Mouse (Mus musculus): ENCODE results near the gene Mapk8ip2. TPM values are rescaled to one million over a fixed set of nuclear protein-coding genes. Genes with fewer than 3 reads are reported as not detected.

Mapk8ip2 gene
- total RNA-seq (2014; rRNA removed) (100 and 110 TPM in 2 replicates), polyA plus RNA-seq (2015; fragmentation: Nextera tagmentation; extraction: Ambion mirVana) (68.0 and 68.8 TPM in 2 replicates)

GRCm38 (mm10) chr15:89453865-89454478, at the start of gene Mapk8ip2:
TSS of gene Mapk8ip2 (plus strand) at chr15:89453913.
- H3K27me3 ChIP-seq (ENCODE audit: insufficient read depth, low read length), result no peaks in the 10 kb centered on the region
- peaks cover 27% of the 10 kb centered on the region for H3K36me3 ChIP-seq (ENCODE audit: insufficient read depth, low read length)
- DNase-seq (ENCODE audit: low spot score), result peak; percentile 59
- H3K4me3 ChIP-seq (ENCODE audit: low read depth, low read length), result peak within 1 kb of the TSS; percentile 76
- H3K4me2 ChIP-seq (ENCODE audit: low read depth, low read length, poor library complexity, severe bottlenecking), result peak within 1 kb of the TSS; percentile 95
- peaks cover 16% of the 10 kb centered on the region for H3K4me1 ChIP-seq (ENCODE audit: insufficient read depth, low read length)
- H3K9ac ChIP-seq (replicated peaks; ENCODE audit: low read length, poor library complexity, severe bottlenecking), result peak within 1 kb of the TSS; percentile 85
- peak; percentile 78 for ATAC-seq (ENCODE audit: low FRiP score)
- WGBS, result under 1% methylated on average over 48 of the region's 53 CpGs
- no peaks in the 10 kb centered on the region for H3K9me3 ChIP-seq (ENCODE audit: low read length)
- peak within 1 kb of the TSS; percentile 90 for H3K27ac ChIP-seq (ENCODE audit: low read depth, low read length)
- TF ChIP-seq CTCF (IDR thresholded peaks at IDR 0.05), result peak; percentile 19; the same call in 1 of the 2 replicates

DNA sequence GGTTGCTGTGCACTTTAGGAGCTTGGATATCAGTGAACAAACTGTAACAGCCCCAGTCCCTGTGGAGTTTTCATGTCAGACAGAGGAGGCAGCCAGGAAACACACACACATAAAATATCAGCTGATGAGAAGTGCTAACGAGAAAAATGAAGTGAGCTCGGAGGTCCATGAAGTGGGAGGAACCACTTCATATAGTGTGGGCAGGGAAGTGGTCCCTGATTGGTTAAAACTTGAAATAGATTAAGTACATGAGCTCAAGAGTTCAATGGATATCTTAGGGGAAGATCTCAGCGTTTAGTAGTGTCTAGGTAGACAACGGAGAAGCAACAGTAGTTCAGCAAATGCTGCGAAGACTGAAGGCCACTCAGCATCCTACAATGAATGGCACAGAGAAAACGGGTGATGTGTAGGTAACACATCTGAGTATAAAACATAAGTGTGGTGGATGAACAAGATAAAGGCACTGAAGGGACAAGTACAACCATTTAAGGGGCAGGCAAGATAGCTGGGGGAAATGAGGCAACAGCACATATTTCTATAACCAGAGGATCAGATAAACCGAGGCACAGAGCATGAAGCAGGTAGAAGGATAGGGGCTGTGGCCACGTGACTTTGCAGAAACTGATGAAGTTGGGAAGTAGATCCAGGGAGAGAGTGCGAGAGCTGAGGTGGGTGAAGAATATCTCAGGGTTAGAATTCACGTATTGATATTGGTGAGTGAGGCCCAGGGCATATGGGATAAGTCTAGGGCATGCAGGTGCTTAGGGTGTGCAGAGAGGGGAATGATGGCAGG, 48.7 kb upstream of the Mapk8ip2 start:
- ATAC-seq (ENCODE audit: low FRiP score) (no peak), DNase-seq (ENCODE audit: low spot score) (no peak)
- Histone ChIP-seq H3K27ac (ENCODE audit: low read depth, low read length) (no peak overlapping the region), H3K36me3 (ENCODE audit: insufficient read depth, low read length) (no peaks in the 10 kb centered on the region), H3K4me3 (ENCODE audit: low read depth, low read length) (no peak overlapping the region), H3K9ac (replicated peaks; ENCODE audit: low read length, poor library complexity, severe bottlenecking) (no peak overlapping the region), H3K27me3 (ENCODE audit: insufficient read depth, low read length) (no peaks in the 10 kb centered on the region), H3K9me3 (ENCODE audit: low read length) (no peaks in the 10 kb centered on the region), H3K4me1 (ENCODE audit: insufficient read depth, low read length) (no peaks in the 10 kb centered on the region), H3K4me2 (ENCODE audit: low read depth, low read length, poor library complexity, severe bottlenecking) (no peak overlapping the region)
- WGBS, result 90% methylated on average over 10 of the region's 10 CpGs
- TF ChIP-seq CTCF (IDR thresholded peaks at IDR 0.05), result no peak

GRCm38 (mm10) chr15:89406691-89407090, 47.0 kb upstream of the Mapk8ip2 start:
- DNase-seq (ENCODE audit: low spot score), result no peak
- no peak for TF ChIP-seq CTCF (IDR thresholded peaks at IDR 0.05)
- no peak overlapping the region for H3K27ac ChIP-seq (ENCODE audit: low read depth, low read length)
- H3K27me3 ChIP-seq (ENCODE audit: insufficient read depth, low read length), result no peaks in the 10 kb centered on the region
- H3K4me1 ChIP-seq (ENCODE audit: insufficient read depth, low read length), result no peaks in the 10 kb centered on the region
- H3K9me3 ChIP-seq (ENCODE audit: low read length), result no peaks in the 10 kb centered on the region
- no peaks in the 10 kb centered on the region for H3K36me3 ChIP-seq (ENCODE audit: insufficient read depth, low read length)
- no peak overlapping the region for H3K4me3 ChIP-seq (ENCODE audit: low read depth, low read length)
- H3K4me2 ChIP-seq (ENCODE audit: low read depth, low read length, poor library complexity, severe bottlenecking), result no peak overlapping the region
- no peak overlapping the region for H3K9ac ChIP-seq (replicated peaks; ENCODE audit: low read length, poor library complexity, severe bottlenecking)
- no peak for ATAC-seq (ENCODE audit: low FRiP score)

DNA sequence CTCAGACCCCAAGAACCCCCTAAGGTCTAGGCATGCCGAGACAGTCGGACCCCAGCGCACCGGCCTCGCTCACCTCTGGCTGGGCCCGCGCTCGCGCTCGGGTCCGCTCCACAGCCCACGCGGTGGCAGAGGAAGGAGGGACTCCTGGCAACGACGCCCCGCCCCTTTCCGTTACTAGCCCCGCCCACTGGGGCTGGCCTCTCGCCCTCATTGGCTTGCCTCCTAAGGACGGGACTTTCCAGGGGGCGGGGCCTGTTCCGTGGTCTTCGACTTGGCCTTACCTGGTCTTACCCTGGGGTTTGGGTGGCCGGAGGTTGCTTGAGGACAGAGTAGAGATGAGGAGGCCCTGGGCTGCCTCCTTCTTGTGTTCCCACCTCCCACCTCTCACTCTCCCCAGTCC, 43.6 kb upstream of the Mapk8ip2 start, which contains the start of gene Syce3:
Gene Syce3, minus strand, starts transcription at position 386 of the 400 bp plus-strand sequence.
- H3K4me3 ChIP-seq (ENCODE audit: low read depth, low read length), result no peak within 1 kb of the TSS
- DNase-seq (ENCODE audit: low spot score) (no peak), ATAC-seq (ENCODE audit: low FRiP score) (no peak)
- no peak within 1 kb of the TSS for H3K27ac ChIP-seq (ENCODE audit: low read depth, low read length)
- no peaks in the 10 kb centered on the region for H3K9me3 ChIP-seq (ENCODE audit: low read length)
- TF ChIP-seq CTCF (IDR thresholded peaks at IDR 0.05), result no peak
- H3K27me3 ChIP-seq (ENCODE audit: insufficient read depth, low read length), result no peaks in the 10 kb centered on the region
- no peak within 1 kb of the TSS for H3K9ac ChIP-seq (replicated peaks; ENCODE audit: low read length, poor library complexity, severe bottlenecking)
- no peaks in the 10 kb centered on the region for H3K4me1 ChIP-seq (ENCODE audit: insufficient read depth, low read length)
- no peaks in the 10 kb centered on the region for H3K36me3 ChIP-seq (ENCODE audit: insufficient read depth, low read length)
- no peak within 1 kb of the TSS for H3K4me2 ChIP-seq (ENCODE audit: low read depth, low read length, poor library complexity, severe bottlenecking)
- 84% methylated on average over 24 of the region's 24 CpGs for WGBS

GRCm38 (mm10) chr15:89415282-89415681, 38.4 kb upstream of the Mapk8ip2 start:
- Histone ChIP-seq H3K4me1 (ENCODE audit: insufficient read depth, low read length) (no peaks in the 10 kb centered on the region), H3K9ac (replicated peaks; ENCODE audit: low read length, poor library complexity, severe bottlenecking) (no peak overlapping the region), H3K36me3 (ENCODE audit: insufficient read depth, low read length) (peaks cover 30% of the 10 kb centered on the region), H3K27ac (ENCODE audit: low read depth, low read length) (no peak overlapping the region), H3K9me3 (ENCODE audit: low read length) (no peaks in the 10 kb centered on the region), H3K27me3 (ENCODE audit: insufficient read depth, low read length) (no peaks in the 10 kb centered on the region), H3K4me2 (ENCODE audit: low read depth, low read length, poor library complexity, severe bottlenecking) (no peak overlapping the region), H3K4me3 (ENCODE audit: low read depth, low read length) (no peak overlapping the region)
- ATAC-seq (ENCODE audit: low FRiP score), result no peak
- DNase-seq (ENCODE audit: low spot score), result no peak
- no peak for TF ChIP-seq CTCF (IDR thresholded peaks at IDR 0.05)
- 87% methylated on average over 8 of the region's 8 CpGs for WGBS

DNA sequence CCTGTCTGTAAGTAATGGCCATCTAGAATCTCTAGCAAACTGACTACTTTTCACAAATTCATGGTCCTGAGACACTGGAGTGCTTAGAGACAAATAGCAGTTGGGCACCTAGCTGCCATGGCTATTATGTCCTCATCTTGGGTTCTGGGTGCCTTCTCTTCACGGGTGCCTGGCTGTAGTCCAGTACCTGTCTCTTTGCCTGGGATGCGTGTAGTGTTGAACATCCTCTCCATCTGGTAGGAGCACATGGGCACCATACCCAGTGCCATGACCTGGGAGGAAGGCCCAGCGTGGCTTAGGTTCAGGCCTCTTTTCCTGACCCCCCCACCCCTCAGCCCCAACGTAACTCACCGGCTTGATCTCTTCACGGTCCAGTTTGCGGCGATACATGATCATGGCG, 31.8 kb upstream of the Mapk8ip2 start:
- H3K27me3 ChIP-seq (ENCODE audit: insufficient read depth, low read length), result no peaks in the 10 kb centered on the region
- H3K27ac ChIP-seq (ENCODE audit: low read depth, low read length), result no peak overlapping the region
- DNase-seq (ENCODE audit: low spot score) (no peak), ATAC-seq (ENCODE audit: low FRiP score) (no peak)
- no peaks in the 10 kb centered on the region for H3K4me1 ChIP-seq (ENCODE audit: insufficient read depth, low read length)
- no peaks in the 10 kb centered on the region for H3K9me3 ChIP-seq (ENCODE audit: low read length)
- H3K9ac ChIP-seq (replicated peaks; ENCODE audit: low read length, poor library complexity, severe bottlenecking), result no peak overlapping the region
- H3K4me2 ChIP-seq (ENCODE audit: low read depth, low read length, poor library complexity, severe bottlenecking), result no peak overlapping the region
- 91% methylated on average over 9 of the region's 9 CpGs for WGBS
- peaks cover 42% of the 10 kb centered on the region for H3K36me3 ChIP-seq (ENCODE audit: insufficient read depth, low read length)
- no peak overlapping the region for H3K4me3 ChIP-seq (ENCODE audit: low read depth, low read length)
- TF ChIP-seq CTCF (IDR thresholded peaks at IDR 0.05), result no peak

Data from midbrain, postnatal 0 days (tissue).